In genomic region chr6:43702810-43703614, GRCm38 (mm10) we compare ENCODE assay signal across 19 mouse cellular contexts.
"Had no signal": no experiment of that assay in that cellular context is flagged by ENCODE, and none has a peak within 500 bp of the region (broad histone marks: within the 10 kb centered on the region; RNA-seq: fewer than 3 reads in every experiment).

No protein-coding gene starts in this region.

- H3K9ac ChIP-seq: liver, embryonic 13.5 days; midbrain, embryonic 12.5 days; neural tube, embryonic 13.5 days; stomach, embryonic 15.5 days had no signal

- H3K4me2 ChIP-seq: liver, embryonic 13.5 days; midbrain, embryonic 12.5 days; neural tube, embryonic 13.5 days; stomach, embryonic 15.5 days had no signal

- H3K4me3 ChIP-seq: left cerebral cortex, adult 2 months; liver, embryonic 13.5 days; megakaryocyte, embryonic 14.5 days; midbrain, embryonic 12.5 days; myocyte; neural tube, embryonic 13.5 days; stomach, embryonic 15.5 days had no signal

- H3K4me1 ChIP-seq: liver, embryonic 13.5 days; megakaryocyte, embryonic 14.5 days; midbrain, embryonic 12.5 days; neural tube, embryonic 13.5 days; stomach, embryonic 15.5 days had no signal

- H3K9me3 ChIP-seq: liver, embryonic 13.5 days; megakaryocyte, embryonic 14.5 days; midbrain, embryonic 12.5 days; neural tube, embryonic 13.5 days; stomach, embryonic 15.5 days had no signal

- H3K36me3 ChIP-seq: liver, embryonic 13.5 days; midbrain, embryonic 12.5 days; neural tube, embryonic 13.5 days; stomach, embryonic 15.5 days had no signal

- H3K27me3 ChIP-seq: liver, embryonic 13.5 days; megakaryocyte, embryonic 14.5 days; midbrain, embryonic 12.5 days; neural tube, embryonic 13.5 days; stomach, embryonic 15.5 days had no signal

- H3K27ac ChIP-seq: hindbrain, postnatal 0 days; left cerebral cortex, adult 2 months; liver, embryonic 13.5 days; macrophage; midbrain, embryonic 12.5 days; neural tube, embryonic 13.5 days; stomach, embryonic 15.5 days had no signal

- ATAC-seq: hindbrain, postnatal 0 days; inflammation-experienced regulatory T-cells, adult 6 months; midbrain, embryonic 16.5 days had no signal

- DNase-seq: kidney, postnatal 10 days; kidney, postnatal 36 days; layer of hippocampus, postnatal 36 days; liver, embryonic 13.5 days; lung, adult 2 months; retina, postnatal 1 day; right cerebral cortex, postnatal 25 days; spleen, adult 18-20 months; thymus, postnatal 25 days had no signal
